Mouse (Mus musculus): ENCODE measurements around the gene Slc12a9.

- TF ChIP-seq CTCF (IDR thresholded peaks at IDR 0.05; ENCODE audit: borderline replicate concordance, extremely low read depth, insufficient read depth, insufficient read length) (peak; percentile 72; the same call in 1 of the 2 replicates), POLR2A (IDR thresholded peaks at IDR 0.05; ENCODE audit: borderline replicate concordance, extremely low read depth, insufficient read depth, insufficient read length, poor library complexity, severe bottlenecking) (no peak)
Observed at GRCm38 (mm10) chr5:137381152-137381551, 47.8 kb upstream of the Slc12a9 start.
